Mouse (Mus musculus): ENCODE data around the gene Arnt2.

Gene Arnt2

GRCm38 (mm10) chr7:84343160-84343559 lies 66.8 kb downstream of the Arnt2 start:
- DNase-seq (ENCODE audit: low spot score) = no peak

- no peak for DNase-seq (ENCODE audit: low spot score)
Measured at GRCm38 (mm10) chr7:84341001-84341400, 69.0 kb downstream of the Arnt2 start.

DNA sequence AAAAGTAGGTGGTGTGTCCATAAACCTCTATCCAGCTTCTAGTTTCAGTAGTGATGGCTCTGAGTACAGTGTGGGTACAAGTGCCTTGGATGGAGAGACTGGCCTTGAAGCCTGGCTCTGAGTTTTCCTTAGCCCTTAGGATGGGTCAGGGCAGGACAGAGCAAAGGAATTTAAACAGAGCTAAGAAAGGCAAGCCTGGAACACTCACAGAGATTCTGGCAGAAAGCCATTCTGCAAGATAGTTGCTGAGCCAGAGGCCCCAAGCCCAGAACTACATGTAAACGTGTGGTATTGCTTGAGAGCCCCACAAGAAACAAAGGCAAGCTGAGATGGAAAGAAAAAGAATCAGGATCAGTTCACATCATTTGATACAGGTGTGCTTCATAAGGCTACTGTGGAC lies 70.8 kb downstream of the Arnt2 start:
- DNase-seq (ENCODE audit: low spot score) = no peak

DNA sequence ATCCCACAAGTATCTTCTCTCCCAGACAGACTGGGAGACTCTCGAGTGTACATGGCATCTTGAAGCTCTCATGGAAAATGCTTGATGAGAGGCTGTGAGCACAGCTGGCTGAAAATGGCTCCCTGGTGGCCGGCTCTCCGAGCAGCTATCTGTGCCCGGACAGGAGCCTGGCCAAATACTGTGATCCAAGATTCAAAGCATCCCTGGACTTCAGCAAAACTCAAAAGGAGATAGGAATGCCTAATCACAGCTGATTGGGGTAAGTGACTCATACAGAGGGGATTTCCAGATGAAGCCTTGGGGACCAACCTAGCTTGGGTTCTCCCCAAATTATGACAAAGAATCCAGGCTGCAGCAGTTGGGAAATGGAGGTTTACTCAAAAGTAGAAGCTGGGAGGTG lies 72.2 kb downstream of the Arnt2 start:
- no peak for DNase-seq (ENCODE audit: low spot score)

DNA sequence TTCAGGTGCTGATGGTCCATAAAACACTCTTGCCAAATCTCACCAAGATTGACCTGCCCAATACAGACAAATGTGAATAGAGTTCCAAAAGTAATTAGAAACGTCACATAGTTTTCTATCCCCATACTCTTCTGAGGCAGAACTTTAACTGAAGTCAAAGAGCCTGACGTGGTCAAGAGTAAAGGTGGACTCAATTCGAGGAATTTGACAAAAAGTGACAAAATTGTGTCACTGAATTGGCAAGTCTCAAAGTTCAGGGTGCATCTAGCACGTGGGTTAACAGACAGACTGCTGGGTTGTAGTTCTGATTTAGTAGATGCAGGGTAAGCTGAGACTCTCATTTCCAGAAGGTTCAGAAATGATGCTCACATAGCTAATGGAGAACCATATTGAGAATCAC lies 73.1 kb downstream of the Arnt2 start:
- DNase-seq (ENCODE audit: low spot score) = no peak

DNA sequence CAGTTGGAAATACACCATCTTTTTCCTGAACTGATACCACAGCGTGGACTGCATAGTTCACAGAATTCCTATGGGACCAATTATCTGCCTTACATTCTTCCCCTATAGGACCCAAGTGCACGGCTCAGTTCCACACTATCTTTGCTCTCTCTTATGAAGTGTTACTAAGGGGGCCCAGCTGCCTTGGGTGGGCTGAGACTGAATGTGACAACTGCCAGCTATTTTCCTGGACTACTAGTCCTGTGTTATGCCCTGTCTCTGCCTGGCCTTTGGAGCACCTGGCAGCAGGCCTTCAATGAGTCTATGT lies 73.4 kb downstream of the Arnt2 start:
- no peak for DNase-seq (ENCODE audit: low spot score)

DNA sequence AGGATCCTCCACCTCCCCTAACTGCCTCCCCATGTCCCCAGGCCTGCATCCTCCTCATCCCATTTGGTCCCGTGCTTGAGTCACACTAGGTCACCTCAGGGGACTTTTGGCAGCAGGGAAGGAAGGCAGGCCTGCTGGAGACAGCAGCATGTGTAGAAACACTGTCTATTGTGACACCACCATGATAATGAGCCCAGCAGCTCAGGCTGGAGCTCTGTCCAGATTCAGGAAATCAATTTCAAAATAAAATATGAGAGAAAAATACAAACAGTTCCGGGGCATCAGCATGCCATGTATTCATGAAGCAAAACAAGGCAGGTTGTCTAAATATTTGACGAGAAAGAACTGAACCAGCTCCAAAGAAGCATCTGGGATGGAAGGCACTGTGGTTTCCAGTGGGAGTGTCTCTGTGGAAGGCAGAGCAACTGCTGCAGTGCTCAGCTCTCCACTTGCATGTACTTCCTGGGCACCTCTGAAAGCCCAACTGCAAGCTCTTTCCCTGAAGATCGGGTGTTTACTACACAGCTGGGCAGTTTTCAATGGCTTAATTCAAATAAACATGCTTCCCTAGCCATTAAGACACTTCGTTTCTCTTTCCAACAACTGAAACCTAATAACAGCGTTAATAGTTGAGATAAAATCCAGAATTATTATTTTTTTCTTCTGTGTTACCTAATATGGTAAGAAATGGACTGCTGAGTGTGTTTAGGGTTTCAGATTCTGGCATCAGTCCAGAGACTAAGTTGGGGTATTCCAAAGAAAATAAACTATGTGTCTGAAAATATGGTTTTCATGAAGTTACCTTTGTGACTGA lies 74.0 kb downstream of the Arnt2 start:
- no peak for DNase-seq (ENCODE audit: low spot score)

- DNase-seq (ENCODE audit: low spot score) = no peak
Measured at GRCm38 (mm10) chr7:84333996-84334395, 76.0 kb downstream of the Arnt2 start.

DNA sequence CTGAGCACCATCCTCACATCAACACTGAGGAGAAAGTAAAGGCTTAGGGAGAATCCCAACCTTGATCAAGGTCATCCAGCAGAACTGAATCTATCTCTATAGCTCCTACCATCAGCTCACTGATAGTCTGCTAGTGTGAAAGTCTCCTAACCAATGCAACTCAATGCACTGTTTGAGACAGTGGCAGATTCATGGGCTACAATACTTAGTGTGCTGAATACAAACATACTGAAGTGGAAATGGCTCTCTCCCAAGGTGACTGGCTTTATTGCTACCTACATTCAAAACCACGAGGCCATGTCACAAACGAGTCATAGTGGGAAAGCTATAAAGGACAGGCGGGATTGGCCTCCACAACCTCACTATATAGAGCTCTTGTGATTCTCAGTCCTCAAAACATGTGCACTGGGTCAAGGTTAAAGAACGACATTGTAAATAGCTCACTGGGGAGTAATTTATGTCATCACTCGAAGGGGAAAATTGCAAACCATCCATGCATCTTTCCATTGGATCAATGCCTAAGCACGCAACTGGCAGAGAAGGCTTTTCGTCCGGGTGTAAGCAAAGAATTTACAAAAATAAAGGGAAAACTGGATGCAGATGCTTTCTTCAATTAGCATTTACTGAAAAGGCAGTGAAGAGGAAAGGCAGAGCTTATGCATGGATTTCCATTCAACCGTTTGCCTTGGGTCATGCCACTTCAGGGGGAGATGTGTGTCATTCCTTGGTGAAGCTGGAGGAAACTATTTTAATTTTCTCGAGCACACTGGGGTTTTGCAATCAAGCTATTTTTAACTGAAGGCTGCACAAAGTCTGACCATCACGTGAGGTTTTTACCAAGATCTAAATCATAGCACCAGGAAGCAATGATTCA lies 77.4 kb downstream of the Arnt2 start:
- no peak for DNase-seq (ENCODE audit: low spot score)

DNA sequence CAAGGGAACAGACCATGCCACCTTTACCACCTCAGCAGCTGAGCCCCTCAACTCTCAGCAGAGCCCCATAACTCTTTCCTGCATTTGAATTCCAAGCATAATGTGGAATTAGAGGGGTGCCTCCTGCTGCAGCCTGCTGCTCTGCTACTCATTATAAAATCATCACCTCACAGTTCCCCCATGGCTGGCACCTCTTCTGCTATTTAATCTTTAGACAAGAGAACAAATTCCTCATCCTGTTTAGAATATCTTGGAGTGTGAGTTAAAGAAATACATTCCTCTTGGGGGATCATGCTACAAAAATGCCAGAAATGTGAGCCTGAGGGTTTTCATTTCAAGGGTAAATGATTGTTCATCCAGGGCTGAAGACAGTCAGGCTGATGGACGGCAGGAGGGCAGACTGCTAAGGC lies 80.8 kb downstream of the Arnt2 start:
- no peak for DNase-seq (ENCODE audit: low spot score)

GRCm38 (mm10) chr7:84328770-84329169 lies 81.2 kb downstream of the Arnt2 start:
- DNase-seq (ENCODE audit: low spot score) = no peak

DNA sequence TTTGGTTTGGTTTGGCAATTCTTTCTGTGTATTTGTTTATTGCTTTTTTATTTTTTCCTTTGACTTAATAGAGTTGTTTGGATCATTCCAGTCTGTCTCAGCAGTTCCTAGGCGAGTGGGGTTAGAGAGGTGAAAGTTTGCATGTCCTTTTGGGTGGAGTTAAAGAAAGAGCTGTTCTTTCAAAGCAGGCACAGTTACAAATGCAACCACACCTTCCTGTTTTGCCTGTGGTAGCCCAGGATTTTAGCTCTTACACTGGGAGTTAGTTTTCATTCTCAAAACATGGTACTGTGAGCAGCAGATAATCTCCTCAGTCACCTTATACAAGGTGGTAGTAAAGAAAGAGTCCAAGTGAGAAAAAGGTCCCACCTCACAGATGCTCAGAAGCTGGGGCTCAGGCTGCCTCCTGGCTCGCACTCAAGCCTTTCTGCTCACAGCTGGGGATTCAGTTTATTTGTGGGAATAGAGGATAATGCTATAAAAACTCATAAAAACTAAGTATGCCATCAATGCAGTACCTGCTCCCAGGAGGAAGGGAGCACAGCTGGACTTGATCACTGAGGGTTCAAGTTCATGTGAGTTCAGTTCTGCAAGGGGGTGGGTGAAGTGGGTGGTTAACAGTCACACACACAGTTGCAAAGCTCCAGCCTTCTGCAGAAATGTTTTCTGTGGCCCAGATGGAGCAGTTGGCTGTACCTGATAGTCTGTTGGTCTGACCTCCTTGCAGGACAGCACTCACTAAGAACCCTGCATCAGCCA lies 84.2 kb downstream of the Arnt2 start:
- no peak for DNase-seq (ENCODE audit: low spot score)

DNA sequence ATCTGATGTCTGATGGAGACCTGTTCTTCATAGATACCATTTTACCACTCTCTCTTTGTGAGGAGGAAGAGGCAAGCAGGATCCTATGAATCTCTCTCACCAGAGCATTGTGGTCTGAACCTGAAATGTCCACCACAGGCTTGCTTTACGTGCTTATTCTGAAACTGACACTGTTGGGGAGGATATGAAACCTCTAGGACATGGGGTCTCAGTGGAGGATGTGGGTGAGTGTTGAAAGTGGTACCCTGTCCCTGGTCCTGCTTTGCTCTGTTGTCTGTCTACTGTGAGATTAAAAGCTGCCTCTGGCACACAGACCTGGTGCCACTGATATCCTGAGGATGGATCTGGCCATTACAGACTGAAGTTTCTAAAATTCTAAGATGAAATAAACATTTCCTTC lies 88.4 kb downstream of the Arnt2 start:
- no peak for DNase-seq (ENCODE audit: low spot score)

DNA sequence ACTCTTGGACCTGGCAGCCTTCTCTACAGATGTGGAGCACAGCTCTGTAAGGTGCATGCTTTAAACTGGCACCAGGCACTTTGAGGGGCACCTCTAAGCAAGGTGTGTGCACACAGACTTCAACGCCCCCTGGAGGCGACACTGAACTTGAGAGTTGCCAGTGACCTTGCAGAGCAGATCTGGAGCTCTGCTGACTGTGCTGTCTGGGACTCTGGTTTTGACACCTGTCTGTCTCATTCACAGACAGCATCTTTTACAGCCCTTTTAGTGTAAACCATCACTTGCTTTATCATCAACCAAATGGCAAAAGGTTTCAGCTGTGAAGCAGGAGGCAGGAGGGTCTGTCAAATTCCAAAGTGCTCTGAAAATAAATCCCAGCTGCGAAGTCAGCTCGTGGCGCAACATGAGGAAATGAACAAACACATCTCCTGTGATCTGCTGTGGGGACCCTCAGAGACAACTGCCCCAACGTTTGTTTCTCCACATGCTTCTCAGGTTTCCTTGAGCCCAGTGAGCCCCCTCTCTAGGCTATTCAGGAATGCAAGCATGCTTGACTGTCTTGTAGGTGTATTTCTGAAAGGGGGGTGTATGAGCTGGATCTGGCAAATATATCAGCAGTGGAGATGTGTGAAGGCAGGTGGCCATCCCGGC lies 94.5 kb downstream of the Arnt2 start:
- DNase-seq (ENCODE audit: low spot score) = no peak

DNA sequence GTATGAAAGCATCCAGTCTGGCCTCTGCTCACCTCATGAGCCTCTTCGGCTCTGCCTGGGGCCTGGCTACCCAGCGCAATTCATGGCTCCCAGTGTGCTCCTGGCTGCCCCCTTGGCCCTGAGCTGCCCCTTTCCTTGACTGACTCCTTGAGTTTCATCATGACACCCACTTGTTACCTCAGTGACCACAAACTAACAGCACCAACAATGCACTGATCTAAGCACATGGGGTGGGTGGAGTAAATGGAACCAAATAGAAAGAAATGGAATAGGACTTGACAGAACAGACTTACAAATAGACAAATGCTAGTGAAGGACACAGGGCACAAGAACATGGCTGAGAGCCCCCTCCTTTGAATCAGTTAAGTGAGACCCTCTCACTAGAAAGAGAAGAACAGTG lies 95.2 kb downstream of the Arnt2 start:
- DNase-seq (ENCODE audit: low spot score) = no peak

DNA sequence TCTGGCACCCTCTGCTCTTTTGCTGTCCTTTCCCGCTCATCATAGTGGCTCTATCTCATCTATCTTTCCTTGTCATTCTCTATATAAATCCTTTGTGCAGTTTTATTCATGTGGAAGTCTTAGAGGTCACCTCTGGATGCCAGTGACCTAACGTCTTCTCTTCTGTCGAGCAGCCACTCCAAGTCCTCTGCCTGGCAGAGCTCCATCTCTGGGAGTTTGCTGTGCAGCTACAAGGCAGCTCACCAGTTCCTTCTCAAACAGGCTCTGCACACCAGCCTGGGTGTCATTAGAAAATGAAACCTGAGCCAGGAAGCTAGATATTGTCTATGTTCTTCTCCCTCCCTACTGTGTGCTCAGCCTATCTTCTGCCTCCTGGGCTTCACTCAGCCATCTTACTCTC lies 98.4 kb downstream of the Arnt2 start:
- DNase-seq (ENCODE audit: low spot score) = no peak

- no peak for DNase-seq (ENCODE audit: low spot score)
Measured at GRCm38 (mm10) chr7:84310909-84311311, 99.1 kb downstream of the Arnt2 start.

DNA sequence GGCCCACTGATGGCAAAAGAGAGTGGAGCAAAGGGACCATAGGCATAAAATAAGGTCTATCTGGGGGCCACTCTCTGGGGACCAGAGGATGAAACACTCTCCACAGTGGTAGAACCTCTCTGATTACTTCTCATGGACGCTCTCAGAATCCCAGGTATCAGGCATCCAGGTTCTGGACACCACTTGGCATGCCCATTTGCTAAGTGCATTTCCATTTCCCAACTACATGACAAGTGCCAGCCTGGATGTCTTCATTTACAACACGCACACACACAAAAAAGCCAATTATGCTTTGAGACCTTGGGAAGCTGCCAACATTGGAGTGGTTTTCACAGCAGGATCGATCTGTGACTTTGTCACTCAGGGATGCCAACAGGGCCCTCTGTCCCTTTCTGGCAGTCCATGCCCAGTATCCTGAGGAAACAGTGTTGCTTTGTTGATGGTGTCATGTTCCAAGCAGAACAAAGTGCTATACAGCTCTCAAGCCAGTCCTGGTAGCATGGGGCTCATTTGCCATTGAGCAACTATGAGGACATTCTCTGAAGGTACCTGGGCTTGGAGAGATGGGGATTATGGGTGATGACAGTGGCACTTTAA lies 102.5 kb downstream of the Arnt2 start:
- DNase-seq (ENCODE audit: low spot score) = no peak

DNA sequence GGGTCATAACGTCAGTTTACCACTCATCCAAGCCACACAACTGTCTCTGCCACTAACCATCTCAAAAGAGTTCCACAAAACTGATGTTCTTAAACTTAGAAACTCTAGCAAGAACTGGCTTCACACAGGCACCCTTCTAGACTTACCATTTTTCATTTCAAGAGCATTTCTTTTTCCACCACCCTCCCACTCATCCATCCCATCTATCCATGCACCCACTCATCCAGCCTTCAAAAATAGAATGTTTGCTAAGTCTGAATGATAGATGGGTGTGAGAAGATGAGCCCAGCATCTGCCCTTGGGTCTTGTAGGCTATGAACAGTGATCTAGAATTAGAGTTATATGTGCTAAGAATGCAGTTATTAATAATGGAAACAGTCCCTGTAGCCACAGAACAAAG lies 109.7 kb downstream of the Arnt2 start:
- DNase-seq (ENCODE audit: low spot score) = no peak

DNA sequence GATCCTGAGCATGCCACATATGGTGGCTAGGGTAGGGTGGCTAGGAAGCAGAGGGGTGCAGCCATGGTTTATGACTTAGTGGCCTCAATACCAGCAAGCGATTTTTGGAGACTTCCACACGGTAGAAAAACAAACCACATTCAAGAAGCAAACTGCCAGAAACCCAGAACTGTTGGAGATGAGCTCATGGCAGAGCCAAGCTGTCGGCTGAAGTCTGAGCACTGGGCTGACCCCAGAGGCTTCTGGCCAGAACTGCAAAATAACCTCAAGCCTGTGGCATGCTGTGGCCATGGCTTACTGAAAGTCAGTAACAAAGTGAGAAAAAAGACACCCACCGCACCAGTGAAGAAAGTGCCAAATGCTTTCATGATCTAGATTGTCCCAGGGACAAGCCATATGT lies 110.4 kb downstream of the Arnt2 start:
- no peak for DNase-seq (ENCODE audit: low spot score)

- no peak for DNase-seq (ENCODE audit: low spot score)
Measured at GRCm38 (mm10) chr7:84293054-84293453, 116.9 kb downstream of the Arnt2 start.

DNA sequence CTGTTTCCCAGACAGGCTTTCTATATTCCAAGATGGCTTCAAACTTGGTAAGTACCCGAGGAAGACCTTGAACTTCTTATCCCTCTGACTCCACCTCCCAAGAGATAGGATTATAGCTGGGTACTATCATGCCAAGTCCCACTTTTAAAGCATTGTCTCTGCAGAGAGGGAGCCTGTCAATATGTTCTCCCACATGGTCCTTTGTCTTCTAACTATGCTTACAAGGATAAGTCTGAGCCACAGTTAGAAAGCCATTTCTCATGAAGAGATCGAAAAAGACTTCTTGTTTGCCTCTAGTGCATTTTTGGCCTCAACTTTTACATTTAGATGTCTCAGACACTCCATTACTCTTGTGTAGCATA lies 122.8 kb downstream of the Arnt2 start:
- DNase-seq (ENCODE audit: low spot score) = no peak
